Mouse (Mus musculus) CH12.LX (cell line): Measurements from ENCODE around the gene Pdzd2. TPM values are rescaled to one million over a fixed set of nuclear protein-coding genes. Genes with fewer than 3 reads are reported as not detected.
A peak's percentile ranks its signal among the peaks of the same experiment; 100 is the strongest.

Experiments used
- DNase-seq: peaks from one replicate; pipeline ENCODE4 v3.0.0-alpha.2; 2013; ENCODE audit errors: extremely low read depth
- H3K27ac ChIP-seq: 2 replicates; pipeline ENCODE4 v1.5.1; 2012; ENCODE audit warnings: low read depth, mild to moderate bottlenecking, control low read depth, moderate library complexity; ENCODE audit not compliant: insufficient read depth
- H3K27me3 ChIP-seq: replicated peaks from 2 replicates; pipeline ENCODE3; 2012; ENCODE audit warnings: inconsistent platforms
- H3K36me3 ChIP-seq, 2 experiments: replicated peaks in 1 of 2; 2 replicates each; pipeline versions ENCODE3 to v1.6.1; 2012; ENCODE audit warnings: inconsistent platforms in 1 of 2, low read length in 1 of 2, mild to moderate bottlenecking in 1 of 2, mixed read lengths in 1 of 2, moderate library complexity in 1 of 2; ENCODE audit not compliant: control insufficient read depth in 1 of 2, insufficient read depth in 1 of 2
- H3K4me1 ChIP-seq, 2 experiments: 2 replicates each; pipeline ENCODE4 v1.6.1; 2012; ENCODE audit warnings: inconsistent platforms in 1 of 2, moderate library complexity in 1 of 2; ENCODE audit not compliant: insufficient read depth in 2 of 2, control insufficient read depth in 1 of 2
- H3K4me2 ChIP-seq: 2 replicates; pipeline ENCODE4 v1.6.1; 2012; ENCODE audit warnings: low read depth, mild to moderate bottlenecking, control low read depth; ENCODE audit not compliant: poor library complexity, insufficient read depth, severe bottlenecking
- H3K4me3 ChIP-seq, 3 experiments: fragments of 150-350 bp in 1 of 3; sonication (generic) in 1 of 3; replicated peaks in 1 of 3; 2 replicates each; pipeline versions ENCODE3 to v1.5.1; 2011 to 2012; ENCODE audit warnings: low read depth in 2 of 3, low read length in 2 of 3, mild to moderate bottlenecking in 2 of 3, moderate library complexity in 2 of 3, control low read depth in 1 of 3, improper control_type of control experiment in 1 of 3, inconsistent platforms in 1 of 3, mixed read lengths in 1 of 3; ENCODE audit not compliant: poor library complexity in 1 of 3
- H3K79me2 ChIP-seq: replicated peaks from 2 replicates; pipeline ENCODE4 v1.6.1; 2012; ENCODE audit warnings: mild to moderate bottlenecking, moderate library complexity; ENCODE audit not compliant: control insufficient read depth, poor library complexity, insufficient read depth, severe bottlenecking; ENCODE audit errors: extremely low read depth
- H3K9ac ChIP-seq: 2 replicates; pipeline ENCODE4 v1.6.1; 2012; ENCODE audit warnings: low read depth, mild to moderate bottlenecking, control low read depth, moderate library complexity; ENCODE audit not compliant: insufficient read depth
- H3K9me3 ChIP-seq: replicated peaks from 2 replicates; pipeline ENCODE3; 2012; ENCODE audit warnings: low read length, inconsistent platforms, mixed read lengths
- CHD1 ChIP-seq: IDR thresholded peaks from 2 replicates; pipeline ENCODE4 v1.6.1; 2012; ENCODE audit warnings: low read depth, low read length, improper control_type of control experiment, inconsistent platforms
- IRF4 ChIP-seq: IDR thresholded peaks from 2 replicates; pipeline ENCODE4 v1.6.1; 2014; ENCODE audit warnings: low read depth, mild to moderate bottlenecking, inconsistent platforms, low read length, improper control_type of control experiment
- JUN ChIP-seq: IDR thresholded peaks from 2 replicates; pipeline ENCODE4 v1.6.1; 2011; ENCODE audit warnings: low read depth, mild to moderate bottlenecking, low read length, improper control_type of control experiment, moderate library complexity; ENCODE audit not compliant: insufficient read depth
- KAT2A ChIP-seq: IDR thresholded peaks from 2 replicates; pipeline ENCODE4 v1.6.1; 2012; ENCODE audit warnings: low read length, improper control_type of control experiment, inconsistent platforms; ENCODE audit not compliant: insufficient replicate concordance
- MAZ ChIP-seq: IDR thresholded peaks from 2 replicates; pipeline ENCODE4 v1.6.1; 2012; ENCODE audit warnings: low read depth, mild to moderate bottlenecking, inconsistent platforms, low read length, improper control_type of control experiment, moderate library complexity
- MEF2A ChIP-seq: IDR thresholded peaks from 2 replicates; pipeline ENCODE4 v1.6.1; 2014; ENCODE audit warnings: low read depth, mild to moderate bottlenecking, inconsistent platforms, low read length, improper control_type of control experiment, borderline replicate concordance
- MXI1 ChIP-seq: IDR thresholded peaks from 2 replicates; pipeline ENCODE4 v1.6.1; 2011; ENCODE audit warnings: mild to moderate bottlenecking, low read depth, low read length, improper control_type of control experiment
- MYC ChIP-seq: IDR thresholded peaks from 2 replicates; pipeline ENCODE4 v1.6.1; 2011; ENCODE audit warnings: low read depth, mild to moderate bottlenecking, improper control_type of control experiment, low read length
- POLR2A ChIP-seq: IDR thresholded peaks from 2 replicates; pipeline ENCODE4 v1.6.1; 2011; ENCODE audit warnings: low read depth, mild to moderate bottlenecking, improper control_type of control experiment, low read length
- POLR2AphosphoS2 ChIP-seq: IDR thresholded peaks from 2 replicates; pipeline ENCODE4 v1.6.1; 2011; ENCODE audit warnings: low read depth, low read length, improper control_type of control experiment
- RAD21 ChIP-seq: IDR thresholded peaks from 2 replicates; pipeline ENCODE4 v1.6.1; 2011; ENCODE audit warnings: low read depth, mild to moderate bottlenecking, low read length, improper control_type of control experiment, moderate library complexity
- RCOR1 ChIP-seq: conservative IDR thresholded peaks from 2 replicates; pipeline ENCODE4 v1.6.1; 2012; ENCODE audit warnings: low read depth, mild to moderate bottlenecking, inconsistent platforms, low read length, improper control_type of control experiment
- TBP ChIP-seq: conservative IDR thresholded peaks from 2 replicates; pipeline ENCODE4 v1.6.1; 2011; ENCODE audit warnings: low read depth, low read length, improper control_type of control experiment
- TCF12 ChIP-seq: IDR thresholded peaks from 2 replicates; pipeline ENCODE4 v1.6.1; 2014; ENCODE audit warnings: low read depth, mild to moderate bottlenecking, inconsistent platforms, low read length, improper control_type of control experiment
- ZNF384 ChIP-seq: IDR thresholded peaks from 2 replicates; pipeline ENCODE4 v1.6.1; 2012; ENCODE audit warnings: low read depth, low read length, improper control_type of control experiment, inconsistent platforms
- dilution Hi-C: fragments of 300-500 bp; cut with MboI; formaldehyde crosslinking; loops from 2 replicates; pipeline ENCODE4 v1.14.3; 2020; ENCODE audit warnings: low sequenced_read_pairs; ENCODE audit not compliant: extremely low pct_unique_long_range_greater_than_20kb, extremely low pct_ligation_motif_present
- in situ Hi-C: fragments of 300-500 bp; cut with MboI; formaldehyde crosslinking; loops from 3 replicates; pipeline ENCODE4 v1.14.3; 2019; ENCODE audit warnings: low sequenced_read_pairs, low pct_ligation_motif_present, low pct_unique_long_range_greater_than_20kb, mixed read lengths
- polyA plus RNA-seq: library from polyadenylated mRNA; unstranded; fragments of >175 nt; gene quantifications from 2 replicates; pipeline ENCODE4 v1.2.1, GENCODE M21; 2012; ENCODE audit warnings: low read depth; ENCODE audit not compliant: insufficient read length
- total RNA-seq, 2 experiments: library from RNA; depleted of rRNA; stranded (reverse); fragments of 300-350 nt in 1 of 2; fragments of >200 nt in 1 of 2; gene quantifications; 2 replicates each; pipeline ENCODE4 v1.2.3; 2012 to 2014

Gene Pdzd2
- total and polyA plus RNA-seq, 3 experiments, result 0.04 to 0.24 (median 0.17) TPM

- H3K4me1 ChIP-seq, result no peaks in the 10 kb centered on the region
- H3K4me2 ChIP-seq, result no peak overlapping the region
- H3K36me3 ChIP-seq, result no peaks in the 10 kb centered on the region
- H3K4me3 ChIP-seq, result no peak overlapping the region
- dilution Hi-C loops, result no loop called here
- TF ChIP-seq RAD21 (no peak), MEF2A (0 out of 2 replicates have a peak, but pooled peaks have one; percentile 16), MXI1 (no peak), JUN (no peak)
- no peak overlapping the region for H3K9ac ChIP-seq
- in situ Hi-C loops, result no loop called here
- no peak overlapping the region for H3K27ac ChIP-seq
- DNase-seq, result no peak
- no peaks in the 10 kb centered on the region for H3K79me2 ChIP-seq
- H3K27me3 ChIP-seq, result no peaks in the 10 kb centered on the region
- H3K9me3 ChIP-seq, result no peaks in the 10 kb centered on the region
These were observed 181.9 kb downstream of the Pdzd2 start for GRCm38 (mm10) chr15:12557663-12558436.

DNA sequence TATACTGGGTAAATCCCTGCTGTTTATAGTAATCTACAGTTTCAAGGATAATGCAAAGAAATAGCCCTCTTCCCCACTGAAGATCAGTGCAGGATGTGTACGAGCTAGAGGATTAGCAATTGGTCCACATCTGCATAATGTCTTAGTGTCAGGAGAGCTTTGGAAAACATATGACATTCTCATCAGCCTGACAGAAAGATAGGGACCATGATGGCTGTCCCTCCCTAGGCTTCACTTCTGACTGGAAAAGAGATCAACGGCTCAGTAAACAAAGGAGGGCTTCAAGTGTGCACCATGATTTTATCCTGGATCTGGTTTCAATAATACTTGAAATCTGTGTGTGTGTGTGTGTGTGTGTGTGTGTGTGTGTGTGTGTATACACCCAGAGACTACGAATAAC lies 186.5 kb downstream of the Pdzd2 start:
- in situ Hi-C loops, result no loop called here
- DNase-seq, result no peak
- TF ChIP-seq MEF2A, result no peak
- no peak for TF ChIP-seq CHD1
- TF ChIP-seq JUN, result no peak
- TF ChIP-seq ZNF384, result no peak
- TF ChIP-seq POLR2A, result no peak
- TF ChIP-seq TBP, result no peak
- no peak for TF ChIP-seq MXI1
- TF ChIP-seq TCF12, result no peak
- TF ChIP-seq POLR2AphosphoS2, result no peak
- TF ChIP-seq KAT2A, result no peak
- TF ChIP-seq MYC, result no peak
- TF ChIP-seq MAZ, result no peak
- no peak for TF ChIP-seq RAD21
- TF ChIP-seq RCOR1, result no peak
- no peak for TF ChIP-seq IRF4
- dilution Hi-C loops, result no loop called here
- H3K9ac ChIP-seq, result no peak overlapping the region
- no peak overlapping the region for H3K4me2 ChIP-seq
- no peaks in the 10 kb centered on the region for H3K79me2 ChIP-seq
- H3K4me3 ChIP-seq, result no peak overlapping the region
- H3K36me3 ChIP-seq, result no peaks in the 10 kb centered on the region
- H3K27me3 ChIP-seq, result no peaks in the 10 kb centered on the region
- H3K9me3 ChIP-seq, result no peaks in the 10 kb centered on the region
- H3K27ac ChIP-seq, result no peak overlapping the region
- no peaks in the 10 kb centered on the region for H3K4me1 ChIP-seq
